Mouse (Mus musculus) G1E (cell line): ENCODE measurements around the gene Ccdc8.

Experiments
- CTCF ChIP-seq: IDR thresholded peaks from 2 replicates; pipeline ENCODE4 v1.5.1; 2012; ENCODE audit warnings: low read depth, low read length, inconsistent platforms, mixed read lengths
- GATA1 ChIP-seq: IDR thresholded peaks from 2 replicates; pipeline ENCODE4 v1.6.1; 2012; ENCODE audit warnings: borderline replicate concordance, low read length, inconsistent platforms, mixed read lengths
- GATA2 ChIP-seq: IDR thresholded peaks from 2 replicates; pipeline ENCODE4 v1.6.1; 2012; ENCODE audit warnings: low read depth, low read length, inconsistent platforms, borderline replicate concordance
- TAL1 ChIP-seq: conservative IDR thresholded peaks from 2 replicates; pipeline ENCODE4 v1.6.1; 2012; ENCODE audit warnings: low read depth, low read length, inconsistent platforms, mixed read lengths

DNA sequence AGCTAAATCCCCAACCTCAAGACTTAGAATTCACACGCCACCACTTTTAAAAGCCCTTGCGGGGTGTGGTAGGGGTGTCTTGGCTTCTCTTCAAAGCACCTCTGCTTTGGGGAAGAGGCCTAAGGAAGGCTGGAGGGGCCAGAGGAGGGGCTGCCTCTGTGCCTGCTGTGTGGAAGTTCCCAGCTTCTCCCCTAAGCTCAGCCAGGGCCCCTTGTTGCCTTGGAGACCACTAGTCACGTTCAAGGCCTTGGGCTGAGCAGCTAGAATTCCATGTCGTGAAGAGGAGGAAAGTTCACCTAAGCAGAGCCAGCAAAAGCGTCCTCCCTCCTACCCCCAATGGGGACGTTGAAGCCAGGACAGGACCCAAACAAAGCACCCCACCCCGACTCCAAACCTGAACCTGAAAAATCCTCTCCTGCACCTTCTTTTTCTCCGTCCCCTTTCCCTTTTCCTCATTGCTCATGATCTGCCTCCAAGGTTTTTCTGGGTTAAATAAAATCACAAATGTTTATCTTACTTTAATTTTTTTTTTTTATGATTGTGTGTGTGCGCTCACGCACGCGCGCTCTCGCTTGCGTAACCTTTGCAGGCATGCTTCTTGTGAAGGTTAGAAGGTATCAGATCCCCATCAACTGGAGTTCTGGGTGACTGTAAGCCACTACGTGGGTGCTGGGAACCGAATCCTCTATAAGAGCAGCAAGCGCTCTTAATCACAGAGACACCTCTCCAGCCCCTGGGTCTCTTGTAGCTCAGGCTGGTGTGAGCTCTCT, 642 bp upstream of the Ccdc8 start:
- TF ChIP-seq CTCF: no peak
- TF ChIP-seq GATA1: no peak
- no peak for TF ChIP-seq TAL1
- no peak for TF ChIP-seq GATA2
